Mouse (Mus musculus): Measurements from ENCODE around the gene Sco2. TPM values are rescaled to one million over a fixed set of nuclear protein-coding genes. Genes with fewer than 3 reads are reported as not detected.

Gene Sco2
- polyA plus RNA-seq, 1 experiment from 2014 or later, result 5.8 TPM

- peaks cover 23% of the 10 kb centered on the region for H3K27me3 ChIP-seq
- no peak for ATAC-seq (ENCODE audit: low FRiP score, low read depth)
- 90% methylated on average over 13 of the region's 13 CpGs for whole genome bisulfite sequencing
- H3K4me3 ChIP-seq, result no peak overlapping the region
- no peak overlapping the region for H3K4me2 ChIP-seq (replicated peaks)
- H3K27ac ChIP-seq (replicated peaks), result no peak overlapping the region; the same call in 1 of the 2 replicates
- peaks cover 56% of the 10 kb centered on the region for H3K36me3 ChIP-seq
- no peaks in the 10 kb centered on the region for H3K9me3 ChIP-seq
- H3K4me1 ChIP-seq, result peaks cover 15% of the 10 kb centered on the region
- H3K9ac ChIP-seq (replicated peaks), result no peak overlapping the region
Observed at GRCm38 (mm10) chr15:89372068-89372467, 1.6 kb downstream of the Sco2 start.

- Histone ChIP-seq H3K27me3 (no peaks in the 10 kb centered on the region), H3K4me2 (replicated peaks) (no peak overlapping the region), H3K27ac (replicated peaks) (no peak overlapping the region), H3K4me1 (no peaks in the 10 kb centered on the region), H3K9me3 (no peaks in the 10 kb centered on the region), H3K9ac (replicated peaks) (no peak overlapping the region), H3K36me3 (peaks cover 97% of the 10 kb centered on the region), H3K4me3 (no peak overlapping the region)
- ATAC-seq (ENCODE audit: low FRiP score, low read depth), result no peak
- 91% methylated on average over 4 of the region's 4 CpGs for WGBS
Observed at GRCm38 (mm10) chr15:89365141-89365551, 8.5 kb downstream of the Sco2 start.

DNA sequence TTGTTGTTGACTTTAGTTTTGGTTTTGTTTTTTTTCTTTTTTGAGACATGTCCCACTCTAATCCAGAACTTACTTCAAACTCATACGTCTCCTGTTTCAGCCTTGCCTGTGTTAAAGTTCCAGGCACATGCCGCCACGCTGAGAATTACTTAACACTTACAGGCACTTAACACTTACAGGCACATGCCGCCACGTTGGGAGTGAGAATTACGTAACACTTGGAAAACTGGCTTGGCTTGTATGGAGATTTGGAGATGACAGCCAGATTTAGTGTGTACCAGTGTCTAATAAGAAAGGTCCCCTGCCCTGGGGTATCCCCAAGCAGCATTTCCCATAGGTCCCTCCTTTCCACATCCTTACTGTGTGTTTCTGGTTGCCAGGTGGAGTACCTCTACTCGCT, 10.6 kb downstream of the Sco2 start:
- Histone ChIP-seq H3K27me3 (no peaks in the 10 kb centered on the region), H3K9ac (replicated peaks) (no peak overlapping the region), H3K4me3 (no peak overlapping the region), H3K9me3 (no peaks in the 10 kb centered on the region), H3K36me3 (peaks cover 81% of the 10 kb centered on the region), H3K27ac (replicated peaks) (no peak overlapping the region), H3K4me2 (replicated peaks) (no peak overlapping the region), H3K4me1 (peaks cover 3% of the 10 kb centered on the region)
- WGBS, result 97% methylated on average over 7 of the region's 7 CpGs
- ATAC-seq (ENCODE audit: low FRiP score, low read depth), result no peak

DNA sequence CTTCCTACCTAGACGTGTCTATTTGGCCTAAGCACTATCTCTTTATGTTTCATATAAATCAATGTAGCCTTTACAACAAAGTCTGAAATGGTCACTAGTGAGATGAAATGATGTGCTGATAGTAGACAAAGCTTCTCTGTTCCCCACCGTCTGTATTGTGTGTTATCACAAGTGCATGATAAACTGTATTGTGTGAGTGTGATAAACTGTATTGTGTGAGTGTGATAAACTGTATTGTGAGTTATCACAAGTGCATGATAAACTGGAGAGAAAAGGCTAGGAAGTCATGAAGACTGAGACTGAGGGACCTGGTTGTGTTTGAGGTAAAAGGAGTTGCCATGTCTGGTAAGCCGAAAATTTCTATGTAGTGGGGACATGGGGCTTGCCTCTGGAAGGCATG, 14.9 kb downstream of the Sco2 start:
- no peak overlapping the region for H3K27ac ChIP-seq (replicated peaks)
- H3K27me3 ChIP-seq, result no peaks in the 10 kb centered on the region
- peaks cover 30% of the 10 kb centered on the region for H3K4me1 ChIP-seq
- no peak overlapping the region for H3K9ac ChIP-seq (replicated peaks)
- H3K4me3 ChIP-seq, result no peak overlapping the region
- peaks cover 38% of the 10 kb centered on the region for H3K36me3 ChIP-seq
- no peak for ATAC-seq (ENCODE audit: low FRiP score, low read depth)
- no peak overlapping the region for H3K4me2 ChIP-seq (replicated peaks)
- WGBS, result 88% methylated on average over 3 of the region's 3 CpGs
- no peaks in the 10 kb centered on the region for H3K9me3 ChIP-seq

DNA sequence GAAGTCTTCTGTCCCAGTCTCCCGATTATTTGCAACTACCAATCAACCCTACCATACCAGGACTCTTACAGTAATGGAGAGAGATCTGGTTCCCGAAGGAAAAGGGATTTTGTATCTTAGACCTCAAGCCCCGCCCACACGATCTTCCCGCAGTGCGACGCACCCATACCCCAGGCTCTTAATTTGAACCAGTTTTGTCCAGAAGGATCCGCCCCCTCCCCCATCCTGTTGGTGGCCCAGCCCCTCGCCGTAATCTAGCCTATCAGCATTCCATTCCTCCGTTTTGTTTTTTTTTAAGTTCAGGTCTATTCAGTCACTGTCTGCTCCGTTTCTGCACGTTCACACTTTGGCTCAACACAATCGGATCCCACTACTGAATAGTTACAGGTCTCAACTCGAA, 17.3 kb downstream of the Sco2 start:
- under 1% methylated on average over 15 of the region's 15 CpGs for WGBS
- Histone ChIP-seq H3K4me2 (replicated peaks) (peak overlapping the region; percentile 78), H3K27me3 (no peaks in the 10 kb centered on the region), H3K27ac (replicated peaks) (peak overlapping the region; percentile 85), H3K9ac (replicated peaks) (peak overlapping the region; percentile 83), H3K36me3 (peaks cover 37% of the 10 kb centered on the region), H3K4me1 (peaks cover 30% of the 10 kb centered on the region), H3K9me3 (no peaks in the 10 kb centered on the region), H3K4me3 (peak overlapping the region; percentile 88)
- peak; percentile 75 for ATAC-seq (ENCODE audit: low FRiP score, low read depth)

- Histone ChIP-seq H3K4me1 (peaks cover 30% of the 10 kb centered on the region), H3K4me2 (replicated peaks) (peak within 1 kb of the TSS; percentile 78), H3K9me3 (no peaks in the 10 kb centered on the region), H3K4me3 (peak within 1 kb of the TSS; percentile 88), H3K9ac (replicated peaks) (peak within 1 kb of the TSS; percentile 83), H3K27ac (replicated peaks) (peak within 1 kb of the TSS; percentile 85), H3K27me3 (no peaks in the 10 kb centered on the region), H3K36me3 (peaks cover 37% of the 10 kb centered on the region)
- under 1% methylated on average over 63 of the region's 64 CpGs for WGBS
- peak; percentile 85 for ATAC-seq (ENCODE audit: low FRiP score, low read depth)
Observed at GRCm38 (mm10) chr15:89355241-89356187, 18.1 kb downstream of the Sco2 start, which contains the start of the genes Lmf2 and Ncaph2. Gene Lmf2 (minus strand): TSS chr15:89355659. Gene Ncaph2 (plus strand): TSS chr15:89355719.

DNA sequence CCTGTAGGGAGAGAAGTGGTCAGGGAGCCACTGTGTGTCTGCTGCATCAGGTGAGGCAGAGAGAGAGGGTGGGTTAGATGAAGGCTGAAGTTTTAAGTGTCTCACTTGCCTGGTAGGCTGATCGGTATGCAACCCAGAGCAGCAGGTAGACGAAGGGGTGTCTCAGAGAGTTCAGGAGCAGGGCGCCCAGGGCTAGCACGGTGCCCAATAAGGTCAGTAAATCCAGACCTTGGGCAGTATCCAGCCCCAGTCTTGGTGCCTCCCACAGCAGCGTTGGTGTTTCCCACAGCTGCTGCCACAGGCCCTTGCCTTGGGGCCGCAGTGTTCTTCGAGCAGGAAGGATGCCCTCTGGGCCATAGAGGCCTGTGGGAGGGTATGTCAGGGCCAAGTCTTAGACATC, 19.2 kb downstream of the Sco2 start:
- no peak overlapping the region for H3K27ac ChIP-seq (replicated peaks)
- 86% methylated on average over 7 of the region's 7 CpGs for WGBS
- H3K27me3 ChIP-seq, result no peaks in the 10 kb centered on the region
- peaks cover 38% of the 10 kb centered on the region for H3K36me3 ChIP-seq
- peak overlapping the region; percentile 83 for H3K9ac ChIP-seq (replicated peaks)
- peak overlapping the region; percentile 78 for H3K4me2 ChIP-seq (replicated peaks)
- peaks cover 30% of the 10 kb centered on the region for H3K4me1 ChIP-seq
- no peaks in the 10 kb centered on the region for H3K9me3 ChIP-seq
- no peak for ATAC-seq (ENCODE audit: low FRiP score, low read depth)
- peak overlapping the region; percentile 88 for H3K4me3 ChIP-seq

DNA sequence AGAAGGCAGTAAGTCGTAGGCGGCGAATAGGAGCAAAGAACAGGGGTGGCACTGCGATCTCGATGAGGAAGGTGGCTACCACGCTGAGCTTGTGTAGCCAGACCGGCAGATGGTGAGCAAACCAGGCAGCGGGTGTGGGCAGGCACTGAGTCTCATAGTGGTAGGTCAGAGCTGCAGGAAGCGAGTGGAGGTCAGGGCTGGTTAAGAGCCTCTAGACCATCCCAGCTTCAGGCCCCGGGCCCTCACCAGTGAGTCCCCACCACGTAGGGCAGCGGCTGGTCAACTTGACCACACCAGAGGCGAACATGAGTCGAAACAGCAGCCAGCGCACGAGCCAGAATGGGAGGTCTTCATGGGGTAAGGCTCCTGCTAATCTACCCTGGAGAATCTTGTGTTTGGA, 19.8 kb downstream of the Sco2 start:
- Histone ChIP-seq H3K9ac (replicated peaks) (peak overlapping the region; percentile 83; the same call in 1 of the 2 replicates), H3K27ac (replicated peaks) (no peak overlapping the region), H3K9me3 (no peaks in the 10 kb centered on the region), H3K27me3 (no peaks in the 10 kb centered on the region), H3K4me3 (0 out of 2 replicates have a peak overlapping the region, but pooled peaks have one; percentile 88), H3K4me2 (replicated peaks) (peak overlapping the region; percentile 78), H3K36me3 (peaks cover 39% of the 10 kb centered on the region), H3K4me1 (peaks cover 30% of the 10 kb centered on the region)
- WGBS, result 97% methylated on average over 16 of the region's 16 CpGs
- no peak for ATAC-seq (ENCODE audit: low FRiP score, low read depth)

GRCm38 (mm10) chr15:89352795-89353194, 20.9 kb downstream of the Sco2 start:
- ATAC-seq (ENCODE audit: low FRiP score, low read depth), result no peak
- H3K9ac ChIP-seq (replicated peaks), result no peak overlapping the region
- peaks cover 39% of the 10 kb centered on the region for H3K36me3 ChIP-seq

GRCm38 (mm10) chr15:89352054-89352453, 21.6 kb downstream of the Sco2 start:
- 94% methylated on average over 14 of the region's 14 CpGs for WGBS
- peaks cover 39% of the 10 kb centered on the region for H3K36me3 ChIP-seq
- H3K27ac ChIP-seq (replicated peaks), result no peak overlapping the region
- H3K4me3 ChIP-seq, result no peak overlapping the region
- H3K9ac ChIP-seq (replicated peaks), result no peak overlapping the region
- ATAC-seq (ENCODE audit: low FRiP score, low read depth), result no peak
- no peaks in the 10 kb centered on the region for H3K9me3 ChIP-seq
- no peaks in the 10 kb centered on the region for H3K27me3 ChIP-seq
- H3K4me1 ChIP-seq, result peaks cover 22% of the 10 kb centered on the region
- H3K4me2 ChIP-seq (replicated peaks), result no peak overlapping the region

More at GRCm38 (mm10) chr15:89352795-89353194, 20.9 kb downstream of the Sco2 start:
- no peaks in the 10 kb centered on the region for H3K27me3 ChIP-seq
- no peak overlapping the region for H3K27ac ChIP-seq (replicated peaks)
- no peak overlapping the region for H3K4me3 ChIP-seq
- H3K4me1 ChIP-seq, result peaks cover 25% of the 10 kb centered on the region
- no peak overlapping the region for H3K4me2 ChIP-seq (replicated peaks)
- no peaks in the 10 kb centered on the region for H3K9me3 ChIP-seq
- 96% methylated on average over 12 of the region's 12 CpGs for WGBS

- Histone ChIP-seq H3K4me2 (replicated peaks) (no peak overlapping the region), H3K27ac (replicated peaks) (no peak overlapping the region), H3K4me1 (peaks cover 14% of the 10 kb centered on the region), H3K27me3 (no peaks in the 10 kb centered on the region), H3K9ac (replicated peaks) (no peak overlapping the region), H3K36me3 (peaks cover 39% of the 10 kb centered on the region), H3K4me3 (no peak overlapping the region), H3K9me3 (no peaks in the 10 kb centered on the region)
- WGBS, result 94% methylated on average over 15 of the region's 15 CpGs
- no peak for ATAC-seq (ENCODE audit: low FRiP score, low read depth)
Observed at GRCm38 (mm10) chr15:89351302-89351701, 22.3 kb downstream of the Sco2 start.

DNA sequence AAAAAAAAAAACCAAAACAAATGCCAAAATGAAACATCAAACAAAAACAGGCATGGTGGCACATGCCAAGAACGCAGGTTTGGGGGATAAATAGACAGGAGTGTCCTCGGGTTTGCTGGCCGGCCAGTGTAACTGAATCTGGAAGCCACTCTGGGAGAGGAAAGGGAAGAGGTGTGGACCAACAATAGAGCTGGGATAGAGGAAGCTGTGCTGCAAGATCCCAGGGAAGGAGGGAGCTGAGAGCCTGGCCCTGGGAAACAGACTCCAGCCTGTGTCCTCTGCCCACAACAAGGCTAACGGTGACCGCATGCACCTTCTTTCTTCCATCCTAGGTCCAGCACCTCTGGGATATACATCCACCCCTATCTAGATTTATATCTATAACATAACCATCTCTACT, 23.2 kb downstream of the Sco2 start:
- no peak overlapping the region for H3K27ac ChIP-seq (replicated peaks)

More for the DNA sequence above, 23.2 kb downstream of the Sco2 start:
- Histone ChIP-seq H3K4me1 (peaks cover 14% of the 10 kb centered on the region), H3K9me3 (no peaks in the 10 kb centered on the region), H3K9ac (replicated peaks) (no peak overlapping the region), H3K27me3 (no peaks in the 10 kb centered on the region), H3K36me3 (peaks cover 39% of the 10 kb centered on the region), H3K4me3 (no peak overlapping the region), H3K4me2 (replicated peaks) (no peak overlapping the region)
- no peak for ATAC-seq (ENCODE audit: low FRiP score, low read depth)
- WGBS, result 88% methylated on average over 5 of the region's 5 CpGs
